Mouse (Mus musculus): Measurements from ENCODE around the gene Ncstn. TPM values are rescaled to one million over a fixed set of nuclear protein-coding genes. Genes with fewer than 3 reads are reported as not detected.

The Ncstn gene
- total RNA-seq, 2 experiments from 2014 or later = 62.9 to 65.4 TPM

DNA sequence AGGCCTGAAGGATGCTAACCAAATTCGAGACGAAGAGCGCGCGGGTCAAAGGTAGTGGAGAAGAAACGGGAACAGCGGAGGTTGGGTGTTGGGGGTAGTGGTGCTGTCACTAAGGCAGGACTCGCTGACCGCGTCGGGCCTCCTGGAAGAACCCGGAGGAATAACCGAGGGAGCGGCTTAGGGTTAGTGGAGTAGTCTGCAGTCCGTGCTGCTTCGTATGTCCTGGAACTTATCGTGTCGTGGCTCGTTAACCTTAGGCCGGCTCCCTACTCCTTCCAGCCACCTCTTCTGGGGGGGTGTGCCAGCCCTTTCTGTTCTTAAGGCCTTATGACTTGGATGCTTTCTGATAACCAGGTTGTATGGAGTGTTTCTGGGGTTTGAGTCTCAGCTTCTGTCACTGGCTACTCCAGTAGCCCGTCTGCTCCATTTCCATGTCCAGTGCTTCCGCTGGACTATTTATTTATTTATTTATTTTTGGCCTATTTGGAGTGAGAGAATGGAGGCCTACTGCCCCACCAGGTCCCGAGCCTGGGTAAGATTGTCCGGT, 377 bp upstream of the Ncstn start:
- no peak for DNase-seq (ENCODE audit: low spot score in 2 of 2)

DNA sequence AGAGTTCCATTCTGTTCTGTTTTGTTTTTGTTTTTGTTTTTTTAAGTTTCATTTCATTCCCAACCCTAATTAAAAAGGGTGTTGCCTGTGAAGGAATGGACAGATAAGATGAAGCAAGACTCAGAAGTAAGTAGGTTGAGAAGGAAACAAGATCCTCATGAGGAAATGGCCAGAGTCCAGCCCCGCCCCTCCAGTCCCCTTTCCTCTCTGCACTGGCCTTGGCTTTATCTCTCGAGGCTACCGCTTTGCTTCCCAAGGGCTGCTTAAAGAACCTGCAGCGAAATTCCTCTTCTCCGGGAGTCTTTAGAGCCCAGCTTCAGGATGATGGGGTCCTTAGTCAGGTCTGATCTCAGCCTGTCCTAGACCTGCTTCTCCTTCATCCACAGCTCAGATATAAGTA, 4.6 kb downstream of the Ncstn start:
- DNase-seq (ENCODE audit: low spot score in 2 of 2) = peak in 1 of 2 experiments; percentile 5

DNA sequence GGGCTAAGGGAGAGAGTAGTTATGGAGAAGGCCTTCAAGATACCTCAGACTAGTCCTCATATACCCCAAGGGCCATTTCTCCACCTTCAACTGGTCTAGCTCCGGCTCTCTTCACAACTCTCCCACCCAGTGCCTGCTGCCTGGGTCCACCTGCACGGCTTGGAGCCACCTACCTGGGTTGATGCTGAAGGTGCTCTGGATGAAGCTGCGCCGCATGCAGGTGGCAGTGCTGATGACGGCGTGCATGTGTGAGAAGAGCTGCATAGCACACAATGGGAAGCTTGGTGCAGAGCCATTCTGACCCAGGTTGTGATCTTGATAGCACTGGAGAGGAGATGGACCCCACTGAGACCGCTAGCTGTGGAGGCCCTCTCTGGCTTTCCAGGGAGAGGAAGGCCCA, 10.0 kb downstream of the Ncstn start:
- DNase-seq (ENCODE audit: low spot score in 2 of 2) = no peak

DNA sequence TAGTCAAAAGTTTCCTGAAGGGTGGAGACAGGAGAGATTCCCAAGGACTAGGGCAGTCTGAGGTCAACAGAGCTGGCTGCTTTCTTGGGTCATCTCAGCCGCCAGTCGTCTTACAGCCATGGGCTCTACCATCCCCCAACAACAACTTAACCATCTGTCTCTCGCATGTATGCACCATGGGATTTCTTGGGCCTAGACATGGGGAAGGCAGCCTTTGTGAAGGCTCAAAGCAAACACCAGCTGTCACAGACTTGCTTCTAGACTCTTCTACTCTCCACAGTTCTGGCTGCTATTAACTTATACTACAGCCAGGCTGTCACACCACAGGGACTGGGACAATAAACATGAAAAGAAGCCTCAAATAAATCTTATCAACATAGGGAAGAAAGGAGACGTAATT, 11.0 kb downstream of the Ncstn start:
- DNase-seq (ENCODE audit: low spot score in 2 of 2) = no peak

DNA sequence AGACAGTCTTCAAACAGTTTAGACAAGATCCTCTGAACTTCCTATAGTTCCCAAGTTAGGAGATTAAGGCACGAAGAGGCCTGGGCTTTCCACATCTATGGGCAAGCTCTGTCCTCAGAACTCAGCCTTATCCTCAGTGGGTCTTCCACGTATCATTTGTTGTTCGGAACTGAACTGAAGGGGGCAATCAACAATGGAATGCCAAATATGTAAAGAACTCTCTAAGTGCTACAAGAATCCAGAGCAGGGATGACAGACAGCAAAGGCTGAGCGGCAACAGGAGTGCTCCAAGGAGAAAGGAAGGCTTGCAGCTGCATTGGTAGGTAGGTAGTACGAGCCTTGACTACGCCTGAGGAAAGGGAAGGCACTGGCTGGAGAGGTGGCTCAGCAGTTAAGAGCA, 12.4 kb downstream of the Ncstn start:
- DNase-seq (ENCODE audit: low spot score in 2 of 2) = no peak

DNA sequence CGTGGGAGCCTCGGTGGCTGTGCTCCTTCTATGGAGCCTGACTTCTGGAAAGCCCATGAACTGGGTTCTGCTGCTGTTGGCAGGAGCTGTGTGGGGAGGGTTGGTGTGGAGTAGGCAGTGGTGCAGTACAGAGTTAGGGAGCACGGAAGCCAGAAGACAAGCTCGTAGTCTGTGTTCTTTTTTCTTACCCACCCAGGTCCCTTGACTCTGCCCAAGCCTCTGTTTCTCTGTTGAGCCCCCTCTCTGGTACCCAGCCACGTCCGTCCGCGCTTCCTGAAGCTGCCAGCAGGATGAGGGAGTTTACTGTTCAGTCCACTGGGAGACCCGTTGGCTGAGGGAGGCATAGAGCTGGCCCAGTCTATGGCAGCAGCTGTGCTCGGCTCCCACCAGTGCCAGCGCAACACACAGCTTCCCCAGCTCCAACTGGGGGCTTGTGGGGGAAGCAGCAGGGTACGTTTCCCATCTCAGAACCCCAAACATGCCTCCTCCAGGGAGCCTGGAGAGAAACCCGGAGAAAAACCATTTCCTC, 17.9 kb downstream of the Ncstn start:
- peak in 1 of 2 experiments; percentile 34 for DNase-seq (ENCODE audit: low spot score in 2 of 2)

DNA sequence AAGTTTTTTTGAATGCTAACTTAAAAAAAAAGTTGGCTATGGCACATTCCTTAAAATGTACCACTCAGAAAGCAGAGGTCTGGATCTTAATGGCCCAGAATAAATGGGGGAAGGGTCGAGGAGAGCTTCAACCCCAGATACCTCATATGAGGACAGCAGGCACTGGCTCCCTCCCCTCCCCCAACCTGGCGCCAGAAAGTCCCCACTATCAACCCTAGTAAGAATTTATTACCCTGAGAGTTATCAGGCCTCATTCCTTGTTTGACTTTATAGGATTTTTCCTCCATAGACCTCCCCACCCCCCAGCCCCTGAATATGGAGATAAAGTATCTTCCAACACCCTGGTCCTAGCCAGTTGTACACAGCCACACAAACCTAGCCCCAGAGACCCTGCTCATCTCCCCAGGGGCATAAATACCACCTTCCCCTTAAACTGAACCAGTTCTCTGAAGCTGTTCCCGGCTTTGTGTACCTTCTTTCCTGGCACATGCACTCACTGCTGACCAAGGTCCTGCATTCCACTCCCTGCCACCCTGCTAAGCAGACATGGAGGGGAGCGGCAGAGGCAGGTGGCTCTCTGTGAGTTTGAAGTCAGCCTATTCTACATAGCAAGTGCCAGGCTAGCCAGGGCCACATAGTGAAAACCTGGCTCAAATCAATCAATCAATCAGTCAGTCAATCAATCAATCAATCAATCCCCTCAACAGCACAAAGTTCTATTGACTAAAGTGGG, 19.1 kb downstream of the Ncstn start:
- no peak for DNase-seq (ENCODE audit: low spot score in 2 of 2)

DNA sequence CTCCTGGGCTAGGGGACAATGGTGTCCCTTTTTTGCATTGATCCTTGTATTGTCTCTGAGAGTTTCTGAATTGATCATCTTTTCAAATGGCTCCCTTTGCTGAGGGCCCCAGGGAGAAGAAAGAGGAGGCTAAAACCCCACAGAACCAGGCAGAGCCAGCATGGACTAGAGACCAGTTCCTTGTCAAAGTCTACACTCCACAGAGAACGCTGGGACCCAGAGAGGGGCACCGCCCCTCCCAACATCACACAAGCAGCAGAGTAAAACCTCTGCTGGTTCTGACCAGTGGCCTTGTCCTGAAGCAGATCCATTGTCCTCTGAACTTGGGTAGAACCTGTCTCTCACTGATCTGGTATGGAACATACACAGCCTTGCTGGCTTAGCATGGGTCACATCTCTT, 20.5 kb downstream of the Ncstn start:
- no peak for DNase-seq (ENCODE audit: low spot score in 2 of 2)

DNA sequence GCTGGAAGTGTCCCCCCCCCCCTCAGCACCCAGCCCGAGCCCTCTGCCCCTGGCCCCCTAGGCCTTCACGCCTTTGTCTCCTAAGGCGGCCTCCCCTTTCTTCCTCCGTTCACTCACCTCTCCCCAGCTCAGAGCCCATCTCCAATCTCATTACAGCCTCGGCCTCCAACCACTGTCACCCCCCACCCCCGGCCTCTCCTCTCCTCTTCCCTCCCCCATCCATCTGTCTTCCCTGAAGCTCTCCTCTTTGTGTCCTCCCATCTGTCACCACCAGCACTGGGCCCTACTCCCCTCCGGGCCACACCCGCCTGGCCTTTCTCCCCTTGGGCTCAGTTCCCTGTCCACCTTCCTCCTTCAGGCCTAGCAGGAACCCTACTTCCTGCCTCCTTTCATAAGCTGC, 21.4 kb downstream of the Ncstn start:
- DNase-seq (ENCODE audit: low spot score in 2 of 2) = no peak

DNA sequence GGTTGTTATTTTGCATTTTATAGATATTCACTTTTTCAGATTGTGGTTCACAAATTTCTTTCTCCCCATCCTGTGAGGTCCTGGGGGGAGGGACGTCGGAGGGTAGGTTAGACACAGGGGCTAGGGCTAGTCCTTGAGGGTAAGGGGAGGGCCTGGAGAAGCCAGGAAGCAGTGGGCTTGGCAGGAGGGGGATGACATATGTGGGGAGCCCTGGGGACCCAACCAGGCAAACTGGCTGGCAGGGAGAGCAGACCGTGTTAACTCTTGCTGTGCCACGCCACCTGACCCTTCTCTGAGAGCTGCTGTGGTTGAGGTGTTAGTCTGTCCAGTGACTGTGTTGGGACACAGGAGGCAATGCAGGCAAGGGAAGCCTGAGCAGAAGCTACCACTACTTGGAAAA, 21.9 kb downstream of the Ncstn start:
- DNase-seq (ENCODE audit: low spot score in 2 of 2) = no peak

DNA sequence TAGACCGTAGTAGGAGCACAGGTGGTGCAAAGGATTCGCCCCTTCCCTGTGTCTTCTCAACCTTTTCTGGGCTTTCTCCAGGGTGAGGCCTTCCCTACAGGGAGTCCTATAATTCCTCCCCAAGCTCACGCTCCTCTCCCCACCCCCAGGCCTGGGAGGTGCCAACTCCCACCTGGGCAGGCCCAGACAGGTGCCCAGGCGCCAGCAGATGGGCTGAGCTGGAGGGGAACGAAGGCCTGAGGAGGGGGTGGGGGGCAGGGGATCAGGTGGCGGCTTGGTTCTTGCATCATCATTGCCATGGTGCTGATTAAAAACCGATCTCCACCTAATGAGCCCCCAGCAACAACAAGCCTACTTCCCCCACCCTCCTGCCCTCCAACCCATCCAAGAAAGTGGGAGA, 23.7 kb downstream of the Ncstn start:
- DNase-seq (ENCODE audit: low spot score in 2 of 2) = no peak

DNA sequence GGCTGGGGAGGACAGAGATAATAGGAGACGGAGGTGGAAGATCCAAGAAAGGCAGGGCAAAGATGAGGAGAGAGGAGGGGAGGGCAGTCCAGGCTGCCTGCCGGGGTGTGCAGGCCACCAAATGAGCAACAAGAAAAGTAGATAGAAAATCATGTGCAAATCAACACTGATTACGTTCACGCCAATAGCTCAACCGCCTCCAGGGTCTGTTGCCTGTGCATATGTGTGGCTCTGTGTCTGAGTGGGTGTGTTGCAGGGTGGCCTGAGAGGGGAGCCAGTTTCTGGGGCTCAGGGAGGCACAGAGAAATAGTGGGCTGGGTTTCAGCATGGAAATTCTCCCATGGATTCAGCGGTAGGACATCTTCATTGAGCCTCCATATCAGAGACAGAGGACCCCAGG, 24.3 kb downstream of the Ncstn start:
- DNase-seq (ENCODE audit: low spot score in 2 of 2) = no peak

DNA sequence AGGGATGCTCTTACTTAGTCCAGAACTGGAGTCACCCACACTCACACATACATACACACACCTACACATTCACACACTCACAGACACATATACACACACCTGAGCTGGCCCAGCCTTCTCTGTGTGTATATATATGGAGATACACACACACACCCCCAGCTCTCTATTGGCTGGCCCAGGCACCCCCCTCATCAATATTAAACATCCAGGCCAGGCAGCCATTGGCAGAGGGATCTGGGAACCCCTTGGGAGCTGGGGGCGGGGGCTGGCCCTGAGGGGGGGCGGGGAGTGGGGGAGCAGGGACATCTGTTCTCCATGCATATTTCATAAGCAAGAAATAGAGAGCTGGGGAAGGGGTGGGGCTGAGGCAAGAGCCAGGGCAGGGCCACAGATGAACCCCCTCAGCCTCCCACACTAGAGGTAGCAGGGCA, 25.1 kb downstream of the Ncstn start, which contains the start of gene Nhlh1:
TSS of gene Nhlh1 (minus strand) at position 83 of the 431 bp plus-strand sequence.
- no peak for DNase-seq (ENCODE audit: low spot score in 2 of 2)

DNA sequence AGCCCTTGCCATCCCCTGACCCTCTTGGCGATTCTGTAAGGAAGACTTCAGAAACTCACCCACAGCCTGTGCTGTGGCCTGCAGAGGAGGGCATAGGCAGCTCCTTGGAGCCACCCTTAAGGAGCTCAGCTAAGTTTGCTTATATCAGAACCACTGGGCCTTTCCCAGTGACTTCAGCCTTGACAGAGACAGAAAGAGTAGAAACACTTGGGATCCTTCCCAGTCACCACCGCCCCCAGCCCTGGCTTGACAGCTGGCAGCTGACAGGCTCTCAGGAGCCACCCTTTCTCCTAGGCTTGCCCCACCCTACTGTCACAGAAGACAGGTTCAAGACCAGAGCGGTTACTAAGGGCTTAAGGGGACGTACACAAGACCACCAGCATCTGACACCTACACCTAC, 26.3 kb downstream of the Ncstn start:
- no peak for DNase-seq (ENCODE audit: low spot score in 2 of 2)

DNA sequence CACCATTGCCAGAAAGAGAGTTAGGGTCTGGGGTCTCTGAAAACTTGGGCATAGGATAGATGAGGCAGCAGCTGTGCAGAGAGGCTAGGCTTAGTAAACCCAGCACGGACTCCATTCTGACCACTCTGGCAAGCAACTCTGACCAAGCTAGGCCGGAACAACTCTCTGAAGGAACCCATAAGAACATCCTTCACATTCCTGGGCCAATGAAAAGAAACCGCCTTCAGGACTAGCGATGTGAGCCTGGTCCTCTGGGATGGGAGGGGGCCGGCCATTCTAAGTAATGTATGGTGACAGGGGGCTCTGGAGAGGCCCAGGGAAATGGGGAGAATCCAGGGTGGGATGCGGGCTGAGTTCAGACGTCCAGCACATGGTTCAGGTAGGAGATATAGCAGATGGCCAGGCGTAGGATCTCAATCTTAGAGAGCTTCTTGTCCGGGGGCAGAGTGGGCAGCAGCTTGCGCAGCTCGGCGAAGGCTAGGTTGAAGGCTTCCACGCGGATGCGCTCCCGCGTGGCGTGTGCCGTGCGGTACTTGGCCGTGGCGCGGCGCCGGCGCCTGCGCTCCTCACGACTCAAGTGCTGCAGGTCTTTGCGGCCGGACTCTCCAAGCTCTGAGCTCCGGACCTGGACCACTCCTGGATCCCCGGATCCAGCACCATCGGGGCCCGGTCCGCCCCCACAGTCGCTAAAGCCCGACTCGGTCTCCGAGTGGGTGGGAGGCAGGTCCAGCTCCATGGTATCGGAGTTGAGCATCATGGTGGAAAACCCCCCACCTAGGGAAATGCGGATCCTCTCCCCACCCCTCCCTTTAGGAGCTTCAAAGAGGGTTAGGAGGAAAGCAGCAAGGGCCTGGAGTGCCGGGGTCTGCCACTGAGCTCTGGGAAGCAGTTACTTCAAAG, 28.8 kb downstream of the Ncstn start:
- DNase-seq (ENCODE audit: low spot score in 2 of 2) = no peak

DNA sequence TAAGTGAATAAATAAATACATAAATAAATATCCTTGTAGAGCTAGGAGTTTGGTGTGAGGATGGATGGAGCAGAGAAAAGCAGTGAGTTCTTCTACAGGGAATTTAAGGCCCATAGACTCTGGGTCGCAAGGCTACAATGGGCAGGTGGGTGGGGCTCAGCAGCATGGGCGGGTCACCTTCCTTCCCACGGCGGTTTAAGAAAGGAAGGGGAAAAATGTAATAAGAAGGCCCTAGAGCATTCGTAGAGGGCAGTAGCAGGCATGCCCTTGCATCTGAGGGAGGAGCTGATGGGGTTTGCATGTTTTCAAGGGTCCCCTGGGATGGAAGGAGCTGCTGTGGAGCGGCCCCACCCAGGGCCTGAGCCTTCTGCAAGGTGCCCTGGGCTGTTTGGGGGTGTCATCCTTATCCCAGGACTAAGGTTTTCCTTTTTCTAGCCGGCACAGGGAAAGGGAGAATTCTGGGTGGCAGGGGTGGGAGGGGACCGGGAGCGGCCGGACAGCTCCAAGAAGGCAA, 29.8 kb downstream of the Ncstn start:
- DNase-seq (ENCODE audit: low spot score in 2 of 2) = no peak

DNA sequence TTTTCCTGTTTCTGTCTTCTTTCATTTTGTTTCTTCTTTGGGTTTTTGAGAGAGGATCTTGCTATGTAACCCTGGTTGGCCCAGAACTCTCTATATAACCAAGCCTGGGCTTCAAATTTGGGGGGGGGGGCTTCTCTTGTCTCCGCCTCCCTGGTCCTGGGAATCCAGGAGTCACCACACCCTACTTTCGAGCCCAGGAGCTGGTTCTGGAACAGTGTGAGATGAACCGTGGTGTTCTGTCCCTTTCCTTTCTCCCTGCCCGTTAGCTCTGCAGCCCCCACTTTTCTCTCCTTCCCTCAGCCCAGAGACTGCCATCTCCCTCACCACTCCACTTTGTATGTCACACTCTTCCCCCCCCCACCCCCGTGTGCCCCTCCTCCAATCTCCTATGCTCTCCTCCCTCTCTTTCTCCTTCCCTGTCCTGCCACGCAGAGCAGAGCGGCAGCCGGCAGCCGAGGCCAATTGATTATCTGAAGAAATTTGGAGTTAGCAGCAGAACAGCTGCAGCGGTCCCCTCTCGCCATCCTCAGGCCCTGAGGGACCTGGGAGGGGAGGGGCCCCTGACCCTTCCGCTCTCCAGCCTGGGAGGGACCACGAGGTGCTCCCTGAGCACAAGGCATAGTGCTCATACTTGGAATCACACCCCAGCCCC, 33.3 kb downstream of the Ncstn start:
- no peak for DNase-seq (ENCODE audit: low spot score in 2 of 2)

DNA sequence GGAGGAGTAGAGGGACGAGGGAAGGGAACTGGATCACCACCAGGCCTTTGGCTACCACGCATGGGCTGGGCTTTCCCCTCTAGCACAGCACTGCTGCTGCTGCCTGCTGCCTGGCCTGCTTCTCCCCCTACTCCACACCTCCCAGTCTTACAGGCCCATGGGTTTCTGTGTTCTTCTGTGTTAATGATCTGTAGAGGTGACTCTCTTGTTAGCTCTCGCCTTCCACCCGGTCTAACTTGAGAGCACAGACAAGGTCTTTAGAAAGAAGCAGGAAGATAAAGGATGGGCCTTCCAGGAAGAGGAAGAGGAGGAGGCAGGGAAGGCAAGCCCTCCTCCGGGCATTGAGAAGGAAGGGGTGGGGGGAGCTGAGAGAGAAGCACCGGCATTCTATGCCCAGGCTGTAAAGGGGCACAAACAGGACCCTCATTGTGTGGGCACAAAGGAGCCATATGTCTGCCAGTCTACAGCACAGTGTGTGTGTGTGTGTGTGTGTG, 34.3 kb downstream of the Ncstn start:
- no peak for DNase-seq (ENCODE audit: low spot score in 2 of 2)

DNA sequence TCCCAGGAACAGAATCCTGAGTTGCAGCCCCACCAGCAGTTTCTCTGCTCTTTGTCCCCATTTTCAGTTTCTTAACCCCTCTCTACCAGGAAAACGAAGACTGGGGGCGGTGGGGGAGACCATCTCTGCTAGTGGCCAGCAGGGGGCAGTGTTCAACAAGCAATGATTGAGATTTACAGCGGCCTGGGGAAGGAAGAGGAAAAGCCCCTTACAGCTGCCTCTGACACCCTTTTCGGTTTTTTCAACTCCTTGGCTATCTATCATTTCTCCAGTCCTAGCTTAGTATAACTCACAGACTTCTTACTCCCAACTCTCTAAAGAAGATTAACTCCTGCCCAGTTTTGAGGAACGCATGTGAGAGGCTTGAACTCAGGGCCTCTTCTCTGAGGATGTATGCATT, 35.7 kb downstream of the Ncstn start:
- peak; percentile 58 to 76 for DNase-seq (ENCODE audit: low spot score in 2 of 2)

DNA sequence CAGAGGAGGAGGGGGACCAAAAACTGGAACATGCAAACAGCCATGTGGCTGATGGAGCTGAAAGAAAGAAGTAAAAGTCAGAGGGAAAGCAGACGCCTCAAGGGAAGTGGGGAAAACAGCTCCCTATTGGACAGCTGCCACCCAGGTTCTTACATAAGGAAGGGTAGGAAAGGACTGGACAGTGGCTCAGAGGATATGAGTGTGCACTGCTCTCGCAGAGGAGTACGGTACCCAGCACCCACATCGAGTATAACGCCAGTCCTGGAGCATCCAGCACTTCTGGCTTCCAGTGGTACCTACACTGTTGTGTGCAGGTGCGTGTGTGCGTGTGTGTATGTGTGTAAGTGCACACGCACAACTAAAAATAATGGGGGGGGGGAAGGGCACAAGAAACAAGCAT, 36.2 kb downstream of the Ncstn start:
- DNase-seq (ENCODE audit: low spot score in 2 of 2) = no peak

DNA sequence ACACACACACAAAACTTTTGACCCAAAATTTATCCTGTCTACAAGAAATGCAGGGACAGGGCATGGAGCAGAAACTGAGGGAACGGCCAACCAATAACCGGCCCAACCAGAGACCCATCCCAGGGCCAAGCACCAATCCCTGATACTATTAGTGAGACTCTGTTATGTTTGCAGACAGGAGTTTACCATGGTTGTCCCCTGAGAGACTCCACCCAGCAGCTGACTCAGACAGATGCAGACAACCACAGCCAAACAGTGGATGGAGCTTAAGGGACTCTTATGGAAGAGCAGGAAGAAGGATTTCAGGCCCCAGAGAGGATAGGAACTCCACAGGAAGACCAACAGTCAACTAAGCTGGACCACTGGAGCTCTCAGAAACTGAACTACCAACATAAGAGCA, 52.7 kb downstream of the Ncstn start:
- no peak for DNase-seq (ENCODE audit: low spot score in 2 of 2)

Measured in gastrocnemius, postnatal 4 days (tissue).